Mouse (Mus musculus): Measurements from ENCODE around the gene Ngly1.

- TF ChIP-seq POLR2A (IDR thresholded peaks at IDR 0.05; ENCODE audit: control insufficient read depth, extremely low read depth, insufficient read depth, low read length, poor library complexity) (no peak), CTCF (IDR thresholded peaks at IDR 0.05; ENCODE audit: borderline replicate concordance, control insufficient read depth, extremely low read depth, insufficient read depth, low read length, poor library complexity) (no peak)
These were observed 65.8 kb downstream of the Ngly1 start for GRCm38 (mm10) chr14:16314842-16315241.

Data from thymus, adult 2 months (tissue).